Mouse (Mus musculus) liver, adult 2 months (tissue): Measurements from ENCODE around the gene Celf2. TPM values are rescaled to one million over a fixed set of nuclear protein-coding genes. Genes with fewer than 3 reads are reported as not detected.

Experiments
- DNase-seq: peaks from one replicate; pipeline ENCODE4 v3.0.0-alpha.2; 2011; ENCODE audit warnings: low read depth, low spot score; ENCODE audit errors: extremely low read depth
- H3K27ac ChIP-seq: fragments of 200-500 bp; replicated peaks from 2 replicates; pipeline ENCODE4 v1.5.1; 2012; ENCODE audit warnings: low read depth, mild to moderate bottlenecking, control low read depth, inconsistent platforms, low read length; ENCODE audit not compliant: insufficient read depth
- H3K27me3 ChIP-seq: fragments of 200-500 bp; 2 replicates; pipeline ENCODE4 v1.6.1; 2012; ENCODE audit warnings: mild to moderate bottlenecking, moderate library complexity, low read length, inconsistent platforms; ENCODE audit not compliant: control insufficient read depth, insufficient read depth
- H3K36me3 ChIP-seq: fragments of 200-500 bp; 2 replicates; pipeline ENCODE4 v1.6.1; 2012; ENCODE audit warnings: low read length, inconsistent platforms; ENCODE audit not compliant: control insufficient read depth, insufficient read depth
- H3K4me1 ChIP-seq: fragments of 200-500 bp; 2 replicates; pipeline ENCODE4 v1.6.1; 2011; ENCODE audit warnings: low read length; ENCODE audit not compliant: control insufficient read depth, insufficient read depth
- H3K4me3 ChIP-seq: fragments of 200-500 bp; 2 replicates; pipeline ENCODE4 v1.5.1; 2011; ENCODE audit warnings: low read depth, mild to moderate bottlenecking, control low read depth, low read length, moderate library complexity; ENCODE audit not compliant: insufficient read depth
- H3K79me2 ChIP-seq: fragments of 200-500 bp; 2 replicates; pipeline ENCODE4 v1.6.1; 2012; ENCODE audit warnings: inconsistent platforms, mild to moderate bottlenecking, low read length, moderate library complexity; ENCODE audit not compliant: control insufficient read depth, insufficient read depth
- H3K9ac ChIP-seq: fragments of 200-500 bp; 2 replicates; pipeline ENCODE4 v1.6.1; 2012; ENCODE audit warnings: low read depth, mild to moderate bottlenecking, control low read depth, inconsistent platforms, low read length
- CTCF ChIP-seq: fragments of 200-500 bp; IDR thresholded peaks from 2 replicates; pipeline ENCODE4 v1.5.1; 2011; ENCODE audit warnings: low read depth, low read length, control low read depth
- POLR2A ChIP-seq: fragments of 200-500 bp; IDR thresholded peaks from 2 replicates; pipeline ENCODE4 v1.6.1; 2011; ENCODE audit warnings: low read length, control low read depth; ENCODE audit not compliant: insufficient read depth; ENCODE audit errors: extremely low read depth
- WGBS: fragments of 180-500 bp; shearing (Covaris S2); methylation state at CpG from one replicate; pipeline ENCODE4 v1.1.7; 2018; 5-methylcytosine and 5-hydroxymethylcytosine counted together
- polyA plus RNA-seq: library from polyadenylated mRNA; depleted of rRNA; stranded (reverse); fragments of >200 nt; gene quantifications from 2 replicates; pipeline ENCODE4 v1.2.3, GENCODE M21; 2012
- total RNA-seq: library from RNA; depleted of rRNA; stranded (reverse); fragments of >200 nt; gene quantifications from 2 replicates; pipeline ENCODE4 v1.2.3, GENCODE M21; 2014

Celf2 gene
- total and polyA plus RNA-seq, 2 experiments: 2.9 to 4.7 TPM

- H3K4me1 ChIP-seq: no peaks in the 10 kb centered on the region
- H3K27me3 ChIP-seq: no peaks in the 10 kb centered on the region
- no peak overlapping the region for H3K9ac ChIP-seq
- 62% methylated on average over 2 of the region's 2 CpGs for WGBS
- no peak overlapping the region for H3K4me3 ChIP-seq
- H3K27ac ChIP-seq: no peak overlapping the region
- no peaks in the 10 kb centered on the region for H3K36me3 ChIP-seq
- H3K79me2 ChIP-seq: no peaks in the 10 kb centered on the region
- no peak for DNase-seq
- TF ChIP-seq POLR2A (no peak), CTCF (no peak)
Measured at GRCm38 (mm10) chr2:7534195-7534594, 24.8 kb upstream of the Celf2 start.

GRCm38 (mm10) chr2:7531185-7531960 lies 22.0 kb upstream of the Celf2 start:
- TF ChIP-seq POLR2A (no peak), CTCF (no peak)
- no peak for DNase-seq
- H3K79me2 ChIP-seq: no peaks in the 10 kb centered on the region
- H3K27ac ChIP-seq: no peak overlapping the region
- no peaks in the 10 kb centered on the region for H3K27me3 ChIP-seq
- no peaks in the 10 kb centered on the region for H3K4me1 ChIP-seq
- 83% methylated on average over 6 of the region's 6 CpGs for WGBS
- H3K36me3 ChIP-seq: no peaks in the 10 kb centered on the region
- H3K9ac ChIP-seq: no peak overlapping the region
- H3K4me3 ChIP-seq: no peak overlapping the region

GRCm38 (mm10) chr2:7530461-7531184 lies 21.3 kb upstream of the Celf2 start:
- no peak for DNase-seq
- TF ChIP-seq POLR2A (no peak), CTCF (no peak)
- H3K79me2 ChIP-seq: no peaks in the 10 kb centered on the region
- H3K27me3 ChIP-seq: no peaks in the 10 kb centered on the region
- no peaks in the 10 kb centered on the region for H3K4me1 ChIP-seq
- H3K9ac ChIP-seq: no peak overlapping the region
- H3K4me3 ChIP-seq: no peak overlapping the region
- no peak overlapping the region for H3K27ac ChIP-seq
- H3K36me3 ChIP-seq: no peaks in the 10 kb centered on the region
- WGBS: 77% methylated on average over 8 of the region's 8 CpGs

GRCm38 (mm10) chr2:7529637-7530036 lies 20.3 kb upstream of the Celf2 start:
- Histone ChIP-seq H3K9ac (no peak overlapping the region), H3K4me3 (no peak overlapping the region), H3K36me3 (no peaks in the 10 kb centered on the region), H3K27ac (no peak overlapping the region), H3K27me3 (no peaks in the 10 kb centered on the region), H3K79me2 (no peaks in the 10 kb centered on the region), H3K4me1 (no peaks in the 10 kb centered on the region)
- 61% methylated on average over 5 of the region's 5 CpGs for WGBS
- no peak for DNase-seq
- TF ChIP-seq POLR2A (no peak), CTCF (no peak)

- Histone ChIP-seq H3K9ac (no peak overlapping the region), H3K36me3 (no peaks in the 10 kb centered on the region), H3K27ac (no peak overlapping the region), H3K27me3 (no peaks in the 10 kb centered on the region), H3K4me3 (no peak overlapping the region), H3K4me1 (no peaks in the 10 kb centered on the region), H3K79me2 (no peaks in the 10 kb centered on the region)
- no peak for TF ChIP-seq CTCF
- TF ChIP-seq POLR2A: no peak
- no peak for DNase-seq
- WGBS: 78% methylated on average over 6 of the region's 6 CpGs
Measured at GRCm38 (mm10) chr2:7526696-7527095, 17.3 kb upstream of the Celf2 start.

GRCm38 (mm10) chr2:7519473-7519872 lies 10.1 kb upstream of the Celf2 start:
- DNase-seq: no peak
- H3K9ac ChIP-seq: no peak overlapping the region
- TF ChIP-seq CTCF (no peak), POLR2A (no peak)
- no peaks in the 10 kb centered on the region for H3K79me2 ChIP-seq
- no peaks in the 10 kb centered on the region for H3K4me1 ChIP-seq
- no peak overlapping the region for H3K4me3 ChIP-seq
- no peak overlapping the region for H3K27ac ChIP-seq
- no peaks in the 10 kb centered on the region for H3K27me3 ChIP-seq
- no peaks in the 10 kb centered on the region for H3K36me3 ChIP-seq
- WGBS: 59% methylated on average over 1 of the region's 1 CpGs
